Mouse (Mus musculus) olfactory bulb, adult 2 months (tissue): ENCODE results near the gene Slc1a1.

Source experiments
- CTCF ChIP-seq: fragments of 200-500 bp; IDR thresholded peaks from 2 replicates; pipeline ENCODE4 v1.5.1; 2012; ENCODE audit warnings: low read depth, mild to moderate bottlenecking, low read length, moderate library complexity; ENCODE audit not compliant: insufficient read depth
- POLR2A ChIP-seq: fragments of 200-500 bp; IDR thresholded peaks from 2 replicates; pipeline ENCODE4 v1.6.1; 2012; ENCODE audit warnings: mild to moderate bottlenecking, low read depth, low read length, moderate library complexity; ENCODE audit not compliant: insufficient read depth

DNA sequence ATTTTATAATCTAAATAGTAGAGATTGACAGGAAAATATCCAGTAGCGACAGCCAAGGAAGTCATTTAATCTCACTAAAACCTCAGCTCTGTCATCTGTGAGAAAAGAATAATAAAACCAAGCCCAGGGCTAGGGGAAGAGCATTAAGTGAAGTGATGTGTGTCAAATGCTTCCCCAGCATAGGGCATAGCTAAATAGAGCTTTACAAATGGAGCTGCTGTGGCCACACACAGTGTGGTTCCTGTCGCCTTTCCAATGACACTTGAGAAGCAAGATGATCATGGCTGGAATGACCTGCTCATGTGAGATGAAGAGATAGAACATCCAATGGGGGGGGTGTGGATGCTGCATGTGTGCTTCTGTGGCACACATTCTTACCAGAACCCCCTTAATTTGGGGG lies 67.3 kb downstream of the Slc1a1 start:
- TF ChIP-seq POLR2A, result no peak
- no peak for TF ChIP-seq CTCF
